Mouse (Mus musculus) liver, adult (tissue): Measurements from ENCODE around the gene Napb.

Experiments
- GATA4 ChIP-seq: IDR thresholded peaks from 2 replicates; pipeline ENCODE4 v1.6.1; 2014; ENCODE audit warnings: mild to moderate bottlenecking, low read length; ENCODE audit not compliant: insufficient replicate concordance

Napb gene

DNA sequence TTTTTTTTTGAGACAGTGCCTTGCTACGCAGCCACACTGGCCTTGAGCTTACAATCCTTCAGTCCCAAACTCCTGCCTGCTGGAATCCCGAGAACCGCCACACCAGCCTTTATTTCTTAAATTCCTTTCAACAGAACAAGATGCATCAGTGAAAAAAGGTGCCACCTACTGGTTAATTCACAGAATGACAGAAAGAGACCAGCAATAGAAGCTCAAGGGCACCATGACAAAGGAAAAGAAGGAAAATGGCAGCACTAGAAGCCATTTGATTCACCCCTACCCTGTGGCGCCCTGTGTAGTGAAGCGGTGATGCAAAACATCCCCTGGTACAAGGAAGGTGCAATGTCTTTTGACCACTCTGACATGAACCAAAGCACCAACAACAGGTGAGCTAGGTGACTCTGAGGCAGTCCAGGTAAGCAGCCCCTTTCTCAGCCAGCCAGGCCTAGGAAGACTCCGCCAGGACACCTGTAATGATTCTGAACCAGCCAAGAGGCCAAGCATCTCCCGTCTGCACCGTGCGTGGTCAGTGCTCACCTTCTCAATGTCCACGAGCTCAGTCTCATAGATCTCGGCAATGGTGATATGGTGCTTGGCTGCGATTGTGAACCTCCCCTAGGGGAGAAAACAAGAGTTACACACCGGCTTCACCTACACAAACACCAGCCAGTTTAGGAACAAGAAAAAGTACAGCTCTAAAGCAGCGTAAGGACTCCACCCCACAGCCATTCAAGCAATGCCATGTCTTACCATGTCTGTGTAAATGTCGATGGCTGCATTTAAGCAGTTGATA lies 25.7 kb downstream of the Napb start:
- TF ChIP-seq GATA4: no peak

DNA sequence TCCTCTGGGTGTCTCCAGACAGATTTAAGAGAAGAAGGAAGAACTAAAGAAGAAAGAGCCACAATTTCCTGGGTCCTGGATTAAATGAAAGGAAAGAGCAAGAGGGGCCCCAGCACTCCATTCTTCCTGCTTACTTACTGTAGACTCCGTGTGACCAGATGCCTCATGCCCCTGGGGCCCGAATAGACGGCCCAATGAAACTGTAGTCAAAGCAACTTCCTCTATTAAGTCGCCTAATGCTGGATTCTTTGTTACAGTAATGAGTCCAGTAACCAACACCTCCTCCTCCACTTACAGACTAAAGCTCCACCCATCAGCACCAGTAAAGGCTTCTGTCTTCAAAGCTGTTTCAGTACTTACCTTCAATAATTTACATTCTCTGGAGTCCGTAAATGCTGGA lies 33.7 kb downstream of the Napb start:
- no peak for TF ChIP-seq GATA4

DNA sequence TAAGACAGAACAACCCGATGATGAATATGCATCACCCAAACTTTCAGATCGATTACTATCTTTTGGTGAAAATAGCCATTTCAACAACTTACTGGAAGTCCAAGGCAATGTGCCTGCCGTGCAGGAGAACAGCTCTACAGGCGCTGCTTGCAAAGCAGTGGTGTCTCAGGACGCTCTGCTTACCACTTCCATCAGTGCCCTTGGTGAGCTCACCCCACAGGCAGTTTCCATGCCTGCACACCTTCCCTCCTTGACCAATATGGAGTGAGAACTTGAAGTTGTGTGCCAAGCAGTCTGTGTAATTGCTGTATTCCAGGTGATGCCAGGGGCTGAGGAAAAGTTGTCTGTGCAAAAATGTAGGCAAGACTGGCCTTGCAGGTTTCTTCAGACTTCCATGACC lies 41.5 kb downstream of the Napb start:
- no peak for TF ChIP-seq GATA4

DNA sequence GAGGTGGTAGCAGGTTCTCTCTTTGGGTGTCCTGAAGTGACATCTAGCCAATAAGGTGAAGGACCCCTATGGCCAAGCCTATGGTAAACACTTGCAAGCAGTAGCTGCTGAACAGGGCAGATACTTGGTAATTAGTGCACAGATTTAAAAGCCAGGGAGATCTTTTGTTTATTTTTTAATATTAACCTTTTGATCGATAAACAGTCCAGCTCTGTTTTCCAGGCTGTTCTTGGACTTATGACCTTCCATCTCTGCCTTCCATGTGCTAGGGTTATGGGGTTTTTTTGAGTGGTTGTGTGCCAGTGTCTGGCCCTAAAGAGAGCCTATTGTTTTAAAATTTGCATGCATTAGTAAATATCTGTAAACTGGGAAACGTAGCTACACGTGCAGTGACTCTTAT lies 42.0 kb downstream of the Napb start:
- TF ChIP-seq GATA4: no peak

DNA sequence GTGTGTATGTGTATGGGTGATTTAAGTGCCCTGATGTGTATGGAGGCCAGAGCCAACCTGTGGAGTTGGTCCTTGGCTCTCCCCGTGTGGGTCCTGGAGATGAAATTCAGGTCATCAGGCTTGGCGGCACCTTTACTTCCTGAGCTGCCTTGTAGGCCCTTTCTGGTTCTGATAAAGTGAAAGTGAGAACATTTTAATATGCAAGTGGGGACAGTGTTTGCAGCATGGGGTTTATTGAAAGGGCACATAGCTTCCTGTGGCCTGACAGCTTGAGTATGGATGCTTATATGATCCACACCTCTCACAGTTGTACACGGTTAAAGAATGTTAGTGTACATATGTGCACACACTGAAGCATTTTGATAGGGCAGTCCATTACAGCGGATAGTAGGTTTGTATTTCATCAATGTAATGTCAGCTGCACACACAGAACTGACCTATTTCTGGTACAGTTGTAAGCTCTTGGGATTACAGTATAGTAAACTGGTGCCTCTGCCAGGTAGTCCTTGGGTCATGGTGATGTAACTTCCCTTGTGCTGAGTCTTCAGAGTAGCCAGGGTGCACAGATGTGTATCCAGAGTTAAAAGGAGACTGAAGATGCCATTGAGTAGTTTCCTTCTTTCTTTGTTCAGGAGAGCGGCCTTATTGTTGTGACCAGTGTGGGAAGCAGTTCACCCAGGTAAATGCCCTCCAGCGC lies 42.7 kb downstream of the Napb start:
- TF ChIP-seq GATA4: no peak

DNA sequence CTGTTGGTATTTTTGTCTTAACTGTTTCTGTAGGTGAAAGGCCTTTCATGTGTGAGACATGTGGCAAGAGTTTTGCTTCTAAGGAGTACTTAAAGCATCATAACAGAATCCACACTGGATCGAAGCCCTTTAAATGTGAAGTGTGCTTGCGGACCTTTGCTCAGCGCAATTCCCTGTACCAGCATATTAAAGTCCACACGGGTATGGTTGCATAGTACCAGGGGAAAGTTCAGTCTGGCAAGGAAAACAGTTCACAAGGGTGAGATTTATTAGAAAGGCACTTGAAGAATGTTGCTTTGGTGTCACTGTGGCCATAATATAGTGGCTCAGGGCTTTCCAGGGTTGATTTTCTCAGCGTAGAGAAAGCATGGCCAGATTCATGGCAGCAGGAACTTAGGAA lies 44.3 kb downstream of the Napb start:
- no peak for TF ChIP-seq GATA4

DNA sequence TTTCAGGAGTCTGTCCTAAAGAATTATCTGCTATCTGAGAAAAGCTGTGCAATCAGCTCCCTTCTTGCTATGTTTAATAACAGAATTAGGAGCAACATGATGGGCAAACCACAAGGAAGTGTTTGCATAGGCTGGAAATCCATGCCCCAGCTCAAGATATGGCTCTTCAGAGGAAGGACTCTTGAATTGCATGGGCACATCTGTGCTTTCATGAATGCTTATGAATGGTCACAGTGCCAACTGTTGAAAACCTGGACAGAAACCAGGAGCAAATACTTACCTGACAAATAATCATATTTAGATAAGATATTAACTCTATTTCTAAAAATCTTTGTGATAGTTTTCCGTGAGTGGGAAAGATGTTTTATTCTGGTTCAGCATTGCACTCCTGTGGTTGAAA lies 45.4 kb downstream of the Napb start:
- TF ChIP-seq GATA4: no peak

DNA sequence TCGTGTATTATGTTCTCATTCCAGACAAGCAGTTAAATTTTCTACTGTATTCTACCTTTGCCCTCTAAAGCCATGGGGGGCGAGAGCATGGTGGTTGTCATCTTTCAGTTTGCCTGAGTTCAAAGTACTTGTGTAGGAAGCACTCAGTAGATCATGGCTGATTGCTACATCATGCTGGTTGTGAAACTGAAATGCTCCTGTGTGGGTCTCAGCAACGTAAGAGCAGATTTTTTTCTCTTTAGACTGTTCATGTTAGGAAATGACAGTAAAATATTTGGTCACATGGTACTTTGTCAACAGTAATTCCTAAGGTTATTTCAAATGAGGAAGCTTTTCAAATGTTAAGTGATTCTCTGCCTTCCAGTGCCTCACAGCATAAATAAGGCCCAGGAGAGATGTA lies 46.6 kb downstream of the Napb start:
- no peak for TF ChIP-seq GATA4

DNA sequence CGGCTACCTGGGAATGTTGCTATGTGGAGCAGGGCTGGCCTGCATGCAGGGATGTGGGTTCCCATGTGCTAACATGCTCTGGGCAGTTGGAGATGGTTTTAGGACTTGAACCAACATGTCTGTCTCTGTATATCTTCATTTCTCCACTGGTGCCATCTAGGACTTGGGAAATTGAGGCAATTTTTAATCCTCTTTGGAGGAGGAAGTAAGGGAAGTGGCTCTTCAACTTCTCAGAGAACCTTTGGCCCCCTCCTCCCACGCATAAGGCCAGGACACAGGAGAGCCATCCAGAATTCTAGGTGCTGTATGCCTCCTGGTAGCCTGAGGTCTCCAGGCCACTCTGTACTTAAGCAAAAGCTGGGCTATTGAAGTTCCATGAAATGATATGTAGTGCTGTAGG lies 47.3 kb downstream of the Napb start:
- no peak for TF ChIP-seq GATA4

DNA sequence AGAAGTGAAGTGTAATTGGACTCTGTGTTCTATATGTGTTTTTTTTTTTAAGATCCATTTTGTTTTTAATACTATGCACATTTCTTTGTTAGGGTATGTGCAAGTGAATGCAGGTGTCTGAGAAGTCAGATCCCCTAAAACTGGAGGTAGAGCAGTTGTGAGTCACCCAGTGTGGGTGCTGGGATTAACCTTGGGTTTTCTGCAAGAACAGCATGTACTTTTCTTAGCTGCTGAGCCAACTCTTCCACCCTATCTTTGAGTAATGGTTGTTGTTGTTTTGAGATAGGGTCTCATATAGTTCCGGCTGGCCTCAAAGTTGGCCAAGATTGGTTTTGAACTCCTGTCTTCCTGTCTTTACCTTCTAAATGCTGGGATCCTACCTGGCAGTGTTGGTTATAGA lies 49.2 kb downstream of the Napb start:
- TF ChIP-seq GATA4: no peak

DNA sequence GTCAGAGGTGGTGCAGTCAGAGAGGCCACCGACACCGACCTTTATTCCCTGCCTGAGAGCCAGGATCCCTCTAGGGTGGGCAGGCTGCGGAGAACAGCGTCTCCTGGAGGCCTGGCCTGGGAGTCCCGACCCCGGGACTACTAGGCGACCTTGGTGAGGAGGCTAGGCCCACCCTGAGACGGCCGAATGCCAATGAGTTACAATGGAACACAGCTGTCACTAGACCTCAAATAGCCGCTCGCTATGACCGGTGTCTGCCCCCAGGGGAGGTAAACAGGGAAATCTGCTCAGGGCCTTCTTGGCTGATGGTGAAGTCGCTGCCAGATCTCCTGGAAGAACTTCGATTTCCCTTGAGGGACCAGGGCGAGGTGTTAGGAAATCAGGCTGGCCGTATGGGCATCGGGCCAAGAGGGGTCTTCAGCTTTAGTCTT lies 50.8 kb downstream of the Napb start:
- no peak for TF ChIP-seq GATA4

DNA sequence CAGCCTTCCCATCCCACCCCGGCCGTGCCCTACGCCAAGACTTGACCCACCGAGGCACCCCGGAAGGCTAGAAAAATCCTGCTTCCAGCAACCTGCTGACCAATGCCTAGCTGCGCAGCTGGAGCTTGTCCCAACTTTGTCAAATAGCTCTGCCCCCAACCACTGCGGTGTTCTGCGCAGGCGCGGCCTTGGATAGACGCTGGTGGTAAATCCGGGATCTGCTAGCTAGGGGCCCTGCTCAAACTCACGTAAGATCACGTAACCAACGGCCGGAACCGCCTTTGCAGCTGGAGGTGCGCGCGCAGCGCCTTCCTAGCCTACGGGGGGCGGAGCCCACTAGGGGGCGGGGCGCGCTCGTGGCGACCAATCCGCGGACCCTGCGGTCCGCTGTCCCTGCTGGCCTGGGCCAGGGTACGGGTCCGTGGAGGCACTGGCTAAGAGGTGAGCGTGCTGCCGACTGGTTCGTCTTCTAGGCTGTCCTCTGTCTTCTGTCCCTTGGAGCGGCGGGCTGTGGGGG lies 51.4 kb downstream of the Napb start, which contains the start of gene Gzf1:
Gene Gzf1, plus strand, starts transcription at position 249 of the 517 bp plus-strand sequence.
- peak; percentile 26; the same call in 1 of the 2 replicates for TF ChIP-seq GATA4

DNA sequence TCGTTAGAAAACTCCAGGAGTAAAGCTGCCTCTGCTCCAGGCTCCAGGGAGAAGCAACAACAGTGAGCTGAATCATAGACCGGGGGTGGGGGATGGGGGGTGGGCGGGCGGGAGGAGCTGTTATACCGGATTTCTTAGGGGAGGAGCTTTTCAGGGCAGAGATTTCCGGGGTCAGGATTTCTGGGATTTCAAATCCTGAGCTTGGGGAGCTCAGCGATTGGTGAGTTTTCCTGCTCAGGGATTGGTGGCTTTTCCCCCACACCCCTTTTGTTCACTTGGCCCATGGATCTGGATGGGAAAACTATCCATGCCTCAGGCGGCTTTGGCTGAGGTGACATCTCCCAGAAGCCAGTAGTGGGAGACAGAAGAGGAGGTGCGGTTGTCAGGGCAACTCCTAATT lies 52.9 kb downstream of the Napb start:
- TF ChIP-seq GATA4: no peak

DNA sequence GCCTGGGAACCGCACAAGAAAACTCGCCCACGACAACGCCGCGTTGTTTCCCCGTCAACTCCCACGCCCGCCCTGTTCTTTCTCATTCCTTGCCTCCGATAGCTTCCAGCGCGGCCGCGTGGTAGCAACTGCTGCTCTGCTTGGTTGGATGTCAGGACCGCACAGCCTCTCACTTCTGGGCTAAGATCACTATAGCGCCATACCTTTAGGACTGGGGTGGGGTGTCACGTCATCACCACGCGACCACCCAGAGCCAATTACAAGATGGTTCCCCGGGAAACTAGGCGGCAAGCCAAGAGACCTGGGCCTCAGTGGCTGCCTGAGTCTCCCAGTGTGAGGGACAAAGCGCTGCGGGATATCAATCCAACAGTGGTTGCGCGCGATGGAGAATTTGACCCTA lies 54.5 kb downstream of the Napb start:
- TF ChIP-seq GATA4: no peak

DNA sequence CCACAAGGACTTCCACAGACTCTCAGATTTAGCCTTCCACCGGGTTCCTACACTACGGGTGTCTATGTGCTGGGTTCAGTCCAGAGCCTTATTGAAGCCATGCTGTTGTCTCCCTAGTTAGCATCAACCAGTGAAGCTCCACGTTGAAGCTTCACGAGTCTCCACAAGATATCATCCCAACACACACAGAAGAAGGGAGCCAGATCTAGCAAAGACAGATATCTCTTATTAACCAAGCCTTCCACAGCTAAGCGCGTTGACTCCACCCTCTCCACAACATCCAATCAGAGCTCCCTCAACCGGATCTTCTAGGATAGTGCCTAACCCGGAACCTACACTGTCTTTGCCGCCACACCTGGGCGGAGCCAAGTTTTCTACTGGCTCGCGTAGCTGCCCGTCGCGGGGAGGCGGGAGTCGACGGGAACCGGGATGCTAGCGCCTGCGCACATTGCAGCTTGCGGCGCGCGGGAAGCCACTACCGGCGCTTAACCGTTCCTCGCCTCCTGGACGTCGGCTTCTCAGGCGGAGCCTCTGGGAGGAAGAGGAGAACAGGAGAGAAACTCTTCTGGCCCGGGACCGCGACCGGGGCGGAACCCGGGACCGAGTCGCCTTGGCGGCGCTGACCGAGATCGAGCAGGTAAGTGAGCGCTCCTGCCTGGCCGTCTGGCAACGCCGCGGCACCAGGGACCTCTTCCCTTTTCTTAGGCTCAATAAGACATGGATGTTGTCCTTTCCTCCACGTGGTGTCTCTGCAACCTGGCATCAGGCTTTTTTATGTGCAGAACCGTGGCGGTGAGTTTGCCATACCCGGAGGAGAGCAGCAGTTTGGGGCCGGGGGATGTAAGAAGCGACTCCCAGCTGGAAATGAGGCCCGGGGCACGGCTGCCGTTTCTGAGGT lies 59.8 kb downstream of the Napb start, which contains the start of gene Nxt1:
Gene Nxt1, plus strand, starts transcription at position 403 of the 898 bp plus-strand sequence.
- TF ChIP-seq GATA4: no peak
